Mouse (Mus musculus) brain, embryonic 18.5 days (tissue): Measurements from ENCODE around the gene Olfr907.

ENCODE experiments used
- DNase-seq: peaks from one replicate; pipeline ENCODE4 v3.0.0-alpha.2; 2012; ENCODE audit warnings: low read depth, low spot score

Olfr907 gene

GRCm38 (mm10) chr9:38495501-38495900 is at the start of gene Olfr907:
TSS of gene Olfr907 (plus strand) at chr9:38495801.
- no peak for DNase-seq

DNA sequence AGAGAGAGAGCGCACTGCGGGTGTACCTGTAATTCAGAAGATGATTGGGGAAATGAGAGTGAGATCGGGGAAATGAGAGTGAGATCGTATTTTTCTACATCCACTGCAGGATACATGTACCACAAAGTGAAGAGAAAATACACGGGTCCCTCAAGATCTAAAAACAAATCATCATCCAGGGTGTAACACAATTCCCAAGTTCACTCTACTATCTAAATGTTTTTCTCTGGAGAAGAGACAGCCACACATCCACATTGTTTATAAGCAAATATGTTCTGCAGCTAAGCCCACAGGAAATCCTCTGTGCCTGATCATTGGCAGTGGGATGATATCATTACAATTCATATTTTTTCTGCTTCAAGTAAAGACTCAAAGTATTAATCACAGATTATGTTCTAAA is 48.2 kb upstream of the Olfr907 start, which contains the start of gene Olfr902:
Gene Olfr902, plus strand, starts transcription at position 301 of the 400 bp plus-strand sequence.
- DNase-seq = no peak

- DNase-seq = no peak
These were observed 32.8 kb upstream of the Olfr907 start, which contains the start of gene Olfr904 for GRCm38 (mm10) chr9:38462844-38463243. TSS of gene Olfr904 (plus strand) at chr9:38463144.

GRCm38 (mm10) chr9:38470807-38471206 is 24.8 kb upstream of the Olfr907 start, which contains the start of gene Olfr905:
TSS of gene Olfr905 (plus strand) at chr9:38471107.
- no peak for DNase-seq

GRCm38 (mm10) chr9:38486785-38487184 is 8.8 kb upstream of the Olfr907 start, which contains the start of gene Olfr906:
TSS of gene Olfr906 (plus strand) at chr9:38487085.
- no peak for DNase-seq

- no peak for DNase-seq
These were observed 16.8 kb downstream of the Olfr907 start for GRCm38 (mm10) chr9:38512353-38512752.

GRCm38 (mm10) chr9:38521280-38521679 is 25.7 kb downstream of the Olfr907 start, which contains the start of gene Olfr911-ps1:
TSS of gene Olfr911-ps1 (plus strand) at chr9:38521580.
- no peak for DNase-seq

DNA sequence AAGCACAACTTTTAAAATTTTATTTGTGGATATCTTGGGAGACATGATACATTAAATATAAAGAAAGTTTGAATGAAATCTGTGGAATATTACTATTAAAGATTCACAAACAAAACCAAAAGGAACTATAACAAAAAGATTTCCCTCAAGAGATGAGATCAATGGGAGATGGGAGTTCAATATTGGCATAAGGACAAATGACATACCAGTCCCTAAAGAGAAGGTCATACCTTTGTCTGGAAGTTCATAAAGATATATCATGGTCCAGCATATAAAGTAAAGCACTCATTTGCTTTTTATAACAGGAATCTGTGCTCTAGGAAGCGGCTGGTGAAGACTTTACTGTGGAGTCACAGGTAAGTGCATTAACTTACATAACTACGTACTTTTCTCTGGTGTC is 41.9 kb downstream of the Olfr907 start, which contains the start of gene Olfr910:
Gene Olfr910, plus strand, starts transcription at position 301 of the 400 bp plus-strand sequence.
- DNase-seq = no peak
